Mouse (Mus musculus): Measurements from ENCODE around the gene Spdye4b.

GRCm38 (mm10) chr5:143153756-143154155, 27.1 kb upstream of the Spdye4b start:
- no peak for TF ChIP-seq CTCF (IDR thresholded peaks at IDR 0.05)
- TF ChIP-seq EP300 (IDR thresholded peaks at IDR 0.05): no peak

Data from lung, postnatal 0 days (tissue).